Mouse (Mus musculus) liver, embryonic 13.5 days (tissue): Measurements from ENCODE around the gene Ilkap. TPM values are rescaled to one million over a fixed set of nuclear protein-coding genes. Genes with fewer than 3 reads are reported as not detected.
A peak's percentile ranks its signal among the peaks of the same experiment; 100 is the strongest.

ENCODE experiments used
- ATAC-seq: fragments of 200-750 bp; cut with Nextera tagmentation; 2 replicates; pipeline ENCODE4 v1.8.0; 2017; ENCODE audit warnings: low read depth, mild to moderate bottlenecking, moderate number of reproducible peaks, moderate library complexity
- DNase-seq: peaks from one replicate; pipeline ENCODE4 v3.0.0; 2022
- H3K27ac ChIP-seq: fragments of 300-500 bp; sonication (generic); 2 replicates; pipeline ENCODE4 v1.5.1; 2015; ENCODE audit warnings: moderate library complexity, mild to moderate bottlenecking, inconsistent platforms
- H3K27me3 ChIP-seq: fragments of 300-500 bp; sonication (generic); 2 replicates; pipeline ENCODE4 v1.6.1; 2015; ENCODE audit warnings: mild to moderate bottlenecking, inconsistent platforms
- H3K36me3 ChIP-seq: fragments of 300-500 bp; sonication (generic); 2 replicates; pipeline ENCODE4 v1.6.1; 2015; ENCODE audit warnings: mild to moderate bottlenecking, inconsistent platforms
- H3K4me1 ChIP-seq: fragments of 300-500 bp; sonication (generic); replicated peaks from 2 replicates; pipeline ENCODE4 v1.6.1; 2015; ENCODE audit warnings: inconsistent platforms
- H3K4me2 ChIP-seq: fragments of 300-500 bp; sonication (generic); 2 replicates; pipeline ENCODE4 v1.6.1; 2015; ENCODE audit warnings: inconsistent platforms, mild to moderate bottlenecking, moderate library complexity
- H3K4me3 ChIP-seq: fragments of 300-500 bp; sonication (generic); replicated peaks from 2 replicates; pipeline ENCODE4 v1.5.1; 2015; ENCODE audit warnings: mild to moderate bottlenecking, inconsistent platforms
- H3K9ac ChIP-seq: fragments of 300-500 bp; sonication (generic); 2 replicates; pipeline ENCODE4 v1.6.1; 2015; ENCODE audit warnings: mild to moderate bottlenecking, inconsistent platforms
- H3K9me3 ChIP-seq: fragments of 300-500 bp; sonication (generic); replicated peaks from 2 replicates; pipeline ENCODE4 v1.6.1; 2016; ENCODE audit warnings: inconsistent platforms
- WGBS: fragments of 180-500 bp; shearing (Covaris S2); methylation state at CpG from one replicate; pipeline ENCODE4 v1.1.7; 2015; ENCODE audit not compliant: insufficient replicate concordance; 5-methylcytosine and 5-hydroxymethylcytosine counted together
- polyA plus RNA-seq: library from polyadenylated mRNA; unstranded; fragments of >200 nt; fragmentation: Nextera tagmentation; extraction: Ambion mirVana; gene quantifications from 2 replicates; pipeline ENCODE4 v1.2.1, GENCODE M21; 2015

The Ilkap gene
- polyA plus RNA-seq, 1 experiment from 2014 or later, result 86.5 TPM

GRCm38 (mm10) chr1:91352277-91352676 lies 46.3 kb downstream of the Ilkap start:
- Histone ChIP-seq H3K27me3 (peaks cover 6% of the 10 kb centered on the region; the same call in 1 of the 2 replicates), H3K9ac (no peak overlapping the region), H3K36me3 (no peaks in the 10 kb centered on the region), H3K27ac (no peak overlapping the region), H3K4me1 (no peaks in the 10 kb centered on the region), H3K4me2 (no peak overlapping the region), H3K9me3 (no peaks in the 10 kb centered on the region), H3K4me3 (no peak overlapping the region)
- WGBS, result 57% methylated on average over 2 of the region's 2 CpGs
- ATAC-seq (no peak), DNase-seq (no peak)

GRCm38 (mm10) chr1:91351249-91351648 lies 47.4 kb downstream of the Ilkap start:
- no peak overlapping the region for H3K4me3 ChIP-seq
- no peak overlapping the region for H3K4me2 ChIP-seq
- peaks cover 14% of the 10 kb centered on the region for H3K27me3 ChIP-seq
- H3K27ac ChIP-seq, result no peak overlapping the region
- WGBS, result 59% methylated on average over 3 of the region's 3 CpGs
- H3K9ac ChIP-seq, result no peak overlapping the region
- no peaks in the 10 kb centered on the region for H3K9me3 ChIP-seq
- no peak for DNase-seq
- H3K36me3 ChIP-seq, result no peaks in the 10 kb centered on the region
- no peaks in the 10 kb centered on the region for H3K4me1 ChIP-seq
- ATAC-seq, result no peak

GRCm38 (mm10) chr1:91350841-91351240 lies 47.8 kb downstream of the Ilkap start, which contains the start of gene Klhl30:
Gene Klhl30 (plus strand): TSS chr1:91351016.
- H3K9me3 ChIP-seq, result no peaks in the 10 kb centered on the region
- no peak within 1 kb of the TSS for H3K4me2 ChIP-seq
- no peak within 1 kb of the TSS for H3K9ac ChIP-seq
- peaks cover 18% of the 10 kb centered on the region for H3K27me3 ChIP-seq
- no peak for DNase-seq
- H3K27ac ChIP-seq, result no peak within 1 kb of the TSS
- no peak within 1 kb of the TSS for H3K4me3 ChIP-seq
- WGBS, result 43% methylated on average over 4 of the region's 4 CpGs
- no peaks in the 10 kb centered on the region for H3K4me1 ChIP-seq
- no peaks in the 10 kb centered on the region for H3K36me3 ChIP-seq
- ATAC-seq, result 0 out of 2 replicates have a peak, but pooled peaks have one; percentile 23

DNA sequence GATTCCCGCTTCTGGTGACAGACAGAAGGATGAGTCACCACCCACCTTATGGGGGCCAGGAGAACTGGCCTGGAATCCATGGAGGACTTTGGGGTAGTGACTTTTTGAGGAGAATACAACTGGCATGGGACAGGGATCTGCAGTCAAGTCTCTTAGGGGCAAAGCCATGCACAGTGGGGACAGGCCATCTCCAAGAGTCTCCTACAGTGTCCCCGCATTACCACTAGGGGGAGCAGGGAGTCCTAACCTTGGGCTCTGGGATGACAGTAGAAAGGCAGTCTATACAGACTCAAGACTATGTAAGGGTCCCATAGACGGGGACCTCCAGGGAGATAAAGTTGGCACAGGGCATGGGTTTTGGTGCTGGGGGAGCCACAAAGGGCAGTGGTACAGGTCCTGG lies 51.7 kb downstream of the Ilkap start:
- Histone ChIP-seq H3K27me3 (peaks cover 58% of the 10 kb centered on the region), H3K4me1 (no peaks in the 10 kb centered on the region), H3K27ac (no peak overlapping the region), H3K9me3 (no peaks in the 10 kb centered on the region), H3K36me3 (no peaks in the 10 kb centered on the region), H3K4me3 (no peak overlapping the region), H3K9ac (no peak overlapping the region), H3K4me2 (no peak overlapping the region)
- ATAC-seq (peak; percentile 49; the same call in 1 of the 2 replicates), DNase-seq (peak; percentile 53)
- 30% methylated on average over 3 of the region's 3 CpGs for WGBS

- Histone ChIP-seq H3K9me3 (no peaks in the 10 kb centered on the region), H3K9ac (no peak overlapping the region), H3K27ac (no peak overlapping the region), H3K36me3 (no peaks in the 10 kb centered on the region), H3K27me3 (peaks cover 65% of the 10 kb centered on the region), H3K4me2 (peak overlapping the region; percentile 35), H3K4me1 (no peaks in the 10 kb centered on the region), H3K4me3 (0 out of 2 replicates have a peak overlapping the region, but pooled peaks have one; percentile 6)
- DNase-seq, result no peak
- 5% methylated on average over 68 of the region's 68 CpGs for WGBS
- ATAC-seq, result no peak
Observed at GRCm38 (mm10) chr1:91344921-91345685, 53.5 kb downstream of the Ilkap start.

DNA sequence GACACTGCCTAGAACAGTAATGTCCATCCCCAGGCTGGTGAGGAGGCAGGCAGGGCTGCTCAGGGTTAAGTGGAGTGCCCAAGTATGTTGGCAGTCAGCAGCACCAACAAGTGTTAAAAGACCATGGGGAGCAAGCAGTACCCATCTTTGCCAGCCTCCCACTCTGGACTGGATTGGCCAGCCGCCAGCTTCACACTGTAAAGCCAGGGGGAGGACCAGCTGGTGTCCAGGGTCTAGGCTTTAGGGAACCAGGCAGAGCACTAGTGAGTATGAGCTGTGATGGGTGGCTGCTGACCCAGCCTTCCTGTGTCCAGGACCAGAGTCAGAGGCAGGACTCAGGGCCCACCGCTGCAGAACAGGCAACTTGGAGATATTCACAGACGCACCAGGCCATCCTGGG lies 54.6 kb downstream of the Ilkap start:
- Histone ChIP-seq H3K27ac (no peak overlapping the region), H3K27me3 (peaks cover 76% of the 10 kb centered on the region), H3K9ac (no peak overlapping the region), H3K36me3 (no peaks in the 10 kb centered on the region), H3K9me3 (no peaks in the 10 kb centered on the region), H3K4me2 (no peak overlapping the region), H3K4me3 (no peak overlapping the region), H3K4me1 (no peaks in the 10 kb centered on the region)
- WGBS, result 71% methylated on average over 3 of the region's 3 CpGs
- DNase-seq (no peak), ATAC-seq (no peak)

- DNase-seq (no peak), ATAC-seq (no peak)
- no peak overlapping the region for H3K4me3 ChIP-seq
- no peak overlapping the region for H3K27ac ChIP-seq
- 0 out of 2 replicates have a peak, but pooled peaks cover 5% of the 10 kb centered on the region for H3K4me1 ChIP-seq
- H3K9me3 ChIP-seq, result no peaks in the 10 kb centered on the region
- H3K36me3 ChIP-seq, result no peaks in the 10 kb centered on the region
- WGBS, result 58% methylated on average over 7 of the region's 7 CpGs
- no peak overlapping the region for H3K4me2 ChIP-seq
- no peak overlapping the region for H3K9ac ChIP-seq
- H3K27me3 ChIP-seq, result peaks cover 25% of the 10 kb centered on the region
Observed at GRCm38 (mm10) chr1:91337355-91337754, 61.3 kb downstream of the Ilkap start.

DNA sequence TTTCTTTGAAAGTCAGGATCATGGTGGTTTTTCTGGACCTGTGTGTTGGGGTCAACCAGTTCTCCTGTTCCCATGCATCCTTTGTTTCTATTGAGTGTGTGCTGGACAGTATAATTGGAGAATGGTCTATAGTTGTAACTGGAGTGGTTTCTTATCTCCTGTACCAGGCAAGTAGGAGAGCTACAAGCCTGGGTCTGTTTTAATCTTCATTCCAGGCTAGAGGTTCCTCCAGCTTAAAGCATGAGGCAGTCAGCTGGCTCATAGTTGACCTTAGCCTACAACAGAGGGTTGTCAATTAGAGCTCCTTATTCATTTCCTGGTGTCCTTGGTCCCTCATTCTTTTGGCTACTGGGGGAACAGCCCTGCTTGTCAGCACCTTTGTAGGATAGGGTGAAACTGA lies 65.0 kb downstream of the Ilkap start:
- DNase-seq (no peak), ATAC-seq (0 out of 2 replicates have a peak, but pooled peaks have one; percentile 41)
- Histone ChIP-seq H3K4me3 (no peak overlapping the region), H3K9me3 (no peaks in the 10 kb centered on the region), H3K36me3 (no peaks in the 10 kb centered on the region), H3K9ac (no peak overlapping the region), H3K27me3 (no peaks in the 10 kb centered on the region; the same call in 1 of the 2 replicates), H3K4me1 (0 out of 2 replicates have a peak, but pooled peaks cover 5% of the 10 kb centered on the region), H3K4me2 (no peak overlapping the region), H3K27ac (no peak overlapping the region)

- Histone ChIP-seq H3K27ac (no peak overlapping the region), H3K36me3 (no peaks in the 10 kb centered on the region), H3K9me3 (no peaks in the 10 kb centered on the region), H3K9ac (no peak overlapping the region), H3K4me1 (0 out of 2 replicates have a peak, but pooled peaks cover 5% of the 10 kb centered on the region), H3K4me2 (no peak overlapping the region), H3K4me3 (no peak overlapping the region), H3K27me3 (no peaks in the 10 kb centered on the region)
- DNase-seq (no peak), ATAC-seq (no peak)
- 40% methylated on average over 4 of the region's 4 CpGs for WGBS
Observed at GRCm38 (mm10) chr1:91332102-91332501, 66.5 kb downstream of the Ilkap start.

DNA sequence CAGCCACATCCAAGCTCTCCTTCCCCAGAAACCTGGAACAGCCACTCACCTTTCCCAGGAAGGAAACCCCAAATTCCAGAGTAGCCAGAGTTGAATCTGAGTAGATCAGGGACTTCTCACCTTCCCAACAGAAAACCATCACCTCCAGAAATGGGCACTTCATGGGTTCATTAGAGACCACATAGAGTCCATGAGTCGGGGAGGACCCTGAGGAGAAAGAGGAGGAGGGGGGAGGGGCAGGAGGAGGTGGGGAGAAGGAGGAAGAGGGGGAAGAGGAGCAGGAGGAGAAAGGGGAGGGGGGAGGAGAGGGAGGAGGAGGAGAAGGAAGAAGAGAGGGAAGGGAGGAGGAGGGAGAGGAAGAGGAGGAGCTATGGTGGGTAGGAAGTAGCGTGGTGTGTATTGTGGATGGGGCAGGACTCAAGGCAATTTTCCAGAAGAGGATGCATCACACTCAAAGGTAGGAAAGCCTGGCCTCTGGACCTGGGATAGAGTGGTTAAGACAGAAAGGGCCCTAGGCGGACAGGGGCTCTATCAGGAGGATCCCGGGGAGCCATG lies 73.0 kb downstream of the Ilkap start:
- Histone ChIP-seq H3K27me3 (no peaks in the 10 kb centered on the region), H3K9ac (no peak overlapping the region), H3K4me2 (no peak overlapping the region), H3K27ac (no peak overlapping the region), H3K36me3 (no peaks in the 10 kb centered on the region), H3K9me3 (no peaks in the 10 kb centered on the region), H3K4me1 (peaks cover 13% of the 10 kb centered on the region), H3K4me3 (no peak overlapping the region)
- ATAC-seq, result no peak
- WGBS, result 55% methylated on average over 4 of the region's 4 CpGs
- DNase-seq, result no peak

GRCm38 (mm10) chr1:91324646-91325045 lies 74.0 kb downstream of the Ilkap start:
- DNase-seq (no peak), ATAC-seq (no peak)
- Histone ChIP-seq H3K9me3 (no peaks in the 10 kb centered on the region), H3K9ac (no peak overlapping the region), H3K4me1 (peaks cover 13% of the 10 kb centered on the region), H3K27me3 (no peaks in the 10 kb centered on the region), H3K36me3 (no peaks in the 10 kb centered on the region), H3K27ac (no peak overlapping the region), H3K4me2 (no peak overlapping the region), H3K4me3 (no peak overlapping the region)
- 65% methylated on average over 2 of the region's 2 CpGs for WGBS
